9 mouse cellular contexts compared by ENCODE assay signal in genomic region chr14:40962365-40963290, GRCm38 (mm10). TPM values are rescaled to one million over a fixed set of nuclear protein-coding genes. Genes with fewer than 3 reads are reported as not detected.
A peak's percentile ranks its signal among the peaks of the same experiment; 100 is the strongest.
DNase-seq lines count a peak whose midpoint lies in the region; ATAC-seq lines count a peak whose summit lies in the region.
"Had no signal": no experiment of that assay in that cellular context is flagged by ENCODE, and none has a peak within 500 bp of the region (broad histone marks: within the 10 kb centered on the region; RNA-seq: fewer than 3 reads in every experiment).

No protein-coding gene starts in this region.

- DNase-seq in hindbrain, embryonic 11.5 days (ENCODE audit: low spot score) = no peak
- peak; percentile 86 for DNase-seq in Muller cell, postnatal 12 days (ENCODE audit: inconsistent ontology term)
- DNase-seq in right cerebral cortex, postnatal 10 days (ENCODE audit: low spot score in 2 of 2) = no peak
- no peak for DNase-seq in left cerebral cortex, postnatal 14 days (ENCODE audit: low spot score in 2 of 2)
- no peak for DNase-seq in cerebellum, adult 18-20 months
- DNase-seq: midbrain, embryonic 14.5 days had no signal

- H3K9ac ChIP-seq in hindbrain, embryonic 11.5 days (ENCODE audit: low read depth, low read length) = no peak overlapping the region
- no peak overlapping the region for H3K9ac ChIP-seq in hindbrain, embryonic 16.5 days (ENCODE audit: low read depth, low read length)
- no peak overlapping the region for H3K9ac ChIP-seq in hindbrain, embryonic 15.5 days

- WGBS in hindbrain, embryonic 11.5 days = 68% methylated on average over 11 of the region's 11 CpGs
- WGBS in hindbrain, embryonic 16.5 days = 54% methylated on average over 11 of the region's 11 CpGs
- WGBS in hindbrain, embryonic 15.5 days = 67% methylated on average over 11 of the region's 11 CpGs

- H3K4me1 ChIP-seq in hindbrain, embryonic 11.5 days (replicated peaks; ENCODE audit: control insufficient read depth, insufficient read depth, low read length) = peaks cover 25% of the 10 kb centered on the region
- peaks cover 37% of the 10 kb centered on the region for H3K4me1 ChIP-seq in hindbrain, embryonic 16.5 days (ENCODE audit: control insufficient read depth, insufficient read depth, low read depth, low read length)
- H3K4me1 ChIP-seq in hindbrain, embryonic 15.5 days (replicated peaks) = peaks cover 58% of the 10 kb centered on the region

- no peaks in the 10 kb centered on the region for H3K36me3 ChIP-seq in hindbrain, embryonic 11.5 days (ENCODE audit: control insufficient read depth, insufficient read depth, low read length)
- H3K36me3 ChIP-seq in hindbrain, embryonic 16.5 days (ENCODE audit: control insufficient read depth, insufficient read depth, low read length) = no peaks in the 10 kb centered on the region
- H3K36me3 ChIP-seq in hindbrain, embryonic 15.5 days = no peaks in the 10 kb centered on the region

- H3K27ac ChIP-seq in hindbrain, embryonic 11.5 days (ENCODE audit: low read depth, low read length) = peak overlapping the region; percentile 0; the same call in 1 of the 2 replicates
- no peak overlapping the region for H3K27ac ChIP-seq in hindbrain, embryonic 16.5 days (ENCODE audit: low read depth, low read length)
- no peak overlapping the region; the same call in 1 of the 2 replicates for H3K27ac ChIP-seq in hindbrain, embryonic 15.5 days (replicated peaks)

- no peak for ATAC-seq in hindbrain, embryonic 11.5 days (ENCODE audit: low FRiP score)
- ATAC-seq in hindbrain, embryonic 16.5 days = no peak
- no peak for ATAC-seq in hindbrain, embryonic 15.5 days (ENCODE audit: low FRiP score, low read depth)
- ATAC-seq in megakaryocyte-erythroid progenitor cell, adult 5-6 weeks (replicated peaks; ENCODE audit: low FRiP score, low TSS enrichment, poor library complexity, severe bottlenecking) = peak; percentile 5; the same call in 1 of the 2 replicates

- no peak overlapping the region for H3K4me2 ChIP-seq in hindbrain, embryonic 11.5 days (replicated peaks; ENCODE audit: low read depth, low read length)
- H3K4me2 ChIP-seq in hindbrain, embryonic 16.5 days (ENCODE audit: low read length) = no peak overlapping the region
- H3K4me2 ChIP-seq in hindbrain, embryonic 15.5 days = peak overlapping the region; percentile 14; the same call in 1 of the 2 replicates

- H3K27me3 ChIP-seq in hindbrain, embryonic 11.5 days (ENCODE audit: control insufficient read depth, insufficient read depth, low read length) = no peaks in the 10 kb centered on the region
- no peaks in the 10 kb centered on the region for H3K27me3 ChIP-seq in hindbrain, embryonic 16.5 days (replicated peaks; ENCODE audit: control insufficient read depth, insufficient read depth, low read length)
- H3K27me3 ChIP-seq in hindbrain, embryonic 15.5 days = no peaks in the 10 kb centered on the region

- H3K9me3 ChIP-seq in hindbrain, embryonic 11.5 days (ENCODE audit: control insufficient read depth, low read length) = no peaks in the 10 kb centered on the region
- no peaks in the 10 kb centered on the region for H3K9me3 ChIP-seq in hindbrain, embryonic 16.5 days (ENCODE audit: control insufficient read depth, low read length)
- H3K9me3 ChIP-seq in hindbrain, embryonic 15.5 days = no peaks in the 10 kb centered on the region

- H3K4me3 ChIP-seq in hindbrain, embryonic 11.5 days (ENCODE audit: low read depth, low read length) = no peak overlapping the region
- no peak overlapping the region for H3K4me3 ChIP-seq in hindbrain, embryonic 16.5 days (ENCODE audit: low read length)
- H3K4me3 ChIP-seq in hindbrain, embryonic 15.5 days = no peak overlapping the region

- intact Hi-C loops in left cerebral cortex, postnatal 14 days (cut with DNase I) = no loop called here

RNA-seq across cellular contexts. Expression of gene Tspan14, which starts 4.0 kb away (rescaled TPM):
- polyA plus RNA-seq in hindbrain, embryonic 11.5 days (2014; fragmentation: Nextera tagmentation; extraction: Ambion mirVana) = 96.5 and 105 TPM in 2 replicates
- 52.5 and 60.6 TPM in 2 replicates for polyA plus RNA-seq in hindbrain, embryonic 16.5 days (2015; fragmentation: Nextera tagmentation; extraction: Ambion mirVana)
- 61.1 and 61.7 TPM in 2 replicates for polyA plus RNA-seq in hindbrain, embryonic 15.5 days (2015; fragmentation: Nextera tagmentation; extraction: Ambion mirVana)
- total RNA-seq in megakaryocyte-erythroid progenitor cell, adult 5-6 weeks (2014; fragmentation: Nextera tagmentation) = 8.6 and 13.3 TPM in 2 replicates
- total RNA-seq in megakaryocyte-erythroid progenitor cell, adult 5-6 weeks (2017) = 9.3 and 12.9 TPM in 2 replicates
- total RNA-seq in left cerebral cortex, postnatal 14 days (2021) = 10 to 100 TPM; 57.8 to 70.3 TPM

RNA-seq across cellular contexts. Expression of gene Fam213a, which starts 51.0 kb away (rescaled TPM):
- polyA plus RNA-seq in hindbrain, embryonic 11.5 days (2014; fragmentation: Nextera tagmentation; extraction: Ambion mirVana) = 54.9 and 65.8 TPM in 2 replicates
- polyA plus RNA-seq in hindbrain, embryonic 16.5 days (2015; fragmentation: Nextera tagmentation; extraction: Ambion mirVana) = 110 and 123 TPM in 2 replicates
- 92.1 and 107 TPM in 2 replicates for polyA plus RNA-seq in hindbrain, embryonic 15.5 days (2015; fragmentation: Nextera tagmentation; extraction: Ambion mirVana)
- total RNA-seq in megakaryocyte-erythroid progenitor cell, adult 5-6 weeks (2014; fragmentation: Nextera tagmentation) = 29.9 and 70.4 TPM in 2 replicates
- total RNA-seq in megakaryocyte-erythroid progenitor cell, adult 5-6 weeks (2017) = 73.6 and 75.3 TPM in 2 replicates
- 100 to 1,000 TPM; 103 to 105 TPM for total RNA-seq in left cerebral cortex, postnatal 14 days (2021)
